Mouse (Mus musculus): ENCODE measurements around the gene Zfp553. TPM values are rescaled to one million over a fixed set of nuclear protein-coding genes. Genes with fewer than 3 reads are reported as not detected.

Gene Zfp553
- 1.1 TPM for polyA plus RNA-seq (2014; fragmentation: Illumina TruSeq; extraction: RNeasy Lipid Tissue Mini Kit (QIAGEN cat#74804); ENCODE audit: low read depth, low replicate concordance)

DNA sequence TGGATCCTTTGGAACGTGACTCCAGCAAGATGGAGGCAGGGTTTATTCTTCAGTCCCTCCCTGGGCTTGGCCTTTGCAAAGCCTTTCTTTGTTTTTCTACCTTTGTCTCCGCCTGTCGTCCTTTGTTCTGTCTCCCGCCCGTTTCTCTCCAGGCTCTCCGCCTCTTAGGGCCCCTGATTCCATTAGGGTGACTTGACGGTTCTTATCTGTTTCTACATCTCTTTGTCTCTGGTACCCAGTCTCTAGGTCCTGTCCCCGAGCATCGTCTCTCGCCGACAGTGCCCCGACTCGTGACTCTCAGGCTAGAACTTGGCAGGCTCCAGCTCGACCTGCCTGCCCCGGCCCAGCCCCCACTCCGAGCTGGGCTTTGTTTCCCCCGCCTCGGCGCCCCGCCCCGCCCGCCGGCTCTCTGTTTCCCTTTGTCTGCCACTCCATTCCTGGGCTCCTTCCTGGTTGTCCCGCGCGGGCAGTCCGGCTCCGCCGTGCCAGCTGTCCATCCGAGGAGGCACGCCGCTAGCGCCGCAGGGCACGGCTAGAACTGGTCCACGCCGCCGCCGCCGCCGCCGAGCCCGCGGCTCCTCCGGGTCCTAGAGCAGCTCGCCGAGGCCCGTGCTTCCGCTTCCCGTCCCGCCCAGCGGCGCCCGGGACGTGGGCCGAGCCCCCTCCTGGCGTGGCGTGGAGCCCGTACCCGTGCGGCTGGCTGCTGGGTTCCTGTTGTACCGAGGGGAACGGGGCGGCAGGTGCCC, at the start of gene Zfp553, which contains the start of gene Sept1:
Gene Zfp553, plus strand, starts transcription at position 440 of the 746 bp plus-strand sequence.
Gene Sept1, minus strand, starts transcription at position 509 of the 746 bp plus-strand sequence.

DNA sequence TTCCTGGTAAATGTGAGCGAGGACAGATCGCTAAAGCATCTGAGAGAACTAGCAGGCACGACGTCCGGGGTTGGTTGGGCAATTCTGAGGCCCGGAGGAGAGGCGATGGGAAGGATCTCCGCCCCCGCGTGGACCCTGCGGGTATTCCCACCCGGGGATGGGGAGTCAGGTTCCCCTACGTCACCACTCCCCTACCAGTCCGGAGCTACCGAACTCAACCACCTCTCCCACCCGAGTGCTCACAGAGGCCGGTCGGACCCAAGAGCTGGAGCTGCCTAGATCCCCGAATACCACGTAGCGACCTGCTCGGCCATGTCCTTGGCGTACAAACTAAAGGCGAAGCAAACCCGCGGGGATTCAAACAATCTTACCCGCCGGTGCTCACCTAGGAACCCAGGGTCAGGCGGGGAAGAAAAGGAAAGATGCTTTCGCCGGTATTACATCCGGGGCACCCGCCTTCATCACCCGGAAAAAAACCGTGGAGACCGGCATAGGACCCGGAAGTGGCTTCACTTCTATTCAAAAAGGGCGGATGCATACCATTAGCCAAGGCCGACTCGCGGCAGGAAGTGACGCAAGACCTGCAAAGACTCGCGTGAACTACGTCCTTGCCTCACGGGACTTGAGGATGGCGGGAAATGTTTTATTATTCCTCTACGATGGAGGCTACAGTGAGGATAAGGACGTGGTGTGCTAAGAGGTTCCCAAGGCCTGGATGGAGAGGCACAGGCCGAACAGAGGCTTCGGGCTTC, 37.1 kb upstream of the Zfp553 start, which contains the start of gene Cd2bp2:
Gene Cd2bp2, minus strand, starts transcription at position 507 of the 752 bp plus-strand sequence.

DNA sequence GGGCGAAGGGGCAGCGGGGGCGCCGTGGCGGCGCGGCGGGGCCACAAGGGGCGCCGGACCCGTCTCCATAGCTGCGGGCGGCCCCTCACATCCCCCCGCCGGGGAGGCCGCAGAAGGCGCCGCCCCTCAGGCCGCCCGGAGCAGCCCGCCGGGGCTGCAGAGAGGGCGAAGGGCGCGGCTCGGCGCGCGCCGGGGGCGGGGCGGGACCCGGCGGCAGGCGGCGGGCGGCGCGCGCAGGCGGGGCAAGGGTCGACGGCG, 24.6 kb upstream of the Zfp553 start, which contains the start of gene Tbc1d10b:
Gene Tbc1d10b, minus strand, starts transcription at position 174 of the 258 bp plus-strand sequence.

DNA sequence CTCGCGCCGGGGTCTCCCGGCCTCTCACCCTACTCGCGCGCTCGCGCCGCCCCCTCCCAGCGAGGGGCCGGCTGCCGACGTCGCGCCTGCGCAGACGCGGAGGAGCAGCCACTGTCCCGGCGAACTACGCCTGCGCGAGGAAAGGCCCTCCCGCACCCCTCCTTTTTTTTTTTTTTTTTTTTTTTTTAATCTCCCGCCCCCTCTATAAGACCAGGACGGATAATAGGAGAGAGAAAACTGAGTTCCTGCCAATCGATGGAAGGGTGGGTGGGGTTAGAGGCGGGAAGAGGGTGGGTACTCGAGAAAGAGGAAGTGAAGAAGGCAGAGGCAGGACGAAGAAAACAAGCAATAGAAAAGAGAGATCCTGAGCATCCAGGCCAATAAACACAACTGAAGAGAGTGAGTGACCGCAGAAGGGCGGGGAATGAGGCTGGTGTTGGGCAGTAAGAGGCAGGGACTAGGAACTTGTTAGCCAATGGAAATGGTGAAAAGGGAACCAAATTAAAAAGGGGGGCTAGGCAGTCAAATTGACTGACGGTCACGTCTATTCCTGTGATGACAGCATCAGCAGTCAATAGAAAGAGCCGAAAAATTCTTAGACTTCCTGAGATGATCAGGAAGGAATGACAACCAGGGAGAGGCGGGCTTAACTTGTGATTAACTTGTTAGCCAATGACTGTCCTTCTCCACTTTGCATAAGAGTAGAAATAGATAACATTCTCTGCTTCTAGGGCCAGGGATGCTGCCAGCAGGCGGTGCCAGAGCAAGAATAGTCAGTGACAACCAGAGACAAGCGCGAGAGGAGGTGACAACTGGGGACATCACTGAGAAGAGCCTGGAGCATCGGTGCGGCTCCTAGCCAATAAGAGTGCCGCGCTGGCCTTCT, 24.1 kb upstream of the Zfp553 start, which contains the start of gene Mylpf:
Gene Mylpf, plus strand, starts transcription at position 338 of the 886 bp plus-strand sequence.

DNA sequence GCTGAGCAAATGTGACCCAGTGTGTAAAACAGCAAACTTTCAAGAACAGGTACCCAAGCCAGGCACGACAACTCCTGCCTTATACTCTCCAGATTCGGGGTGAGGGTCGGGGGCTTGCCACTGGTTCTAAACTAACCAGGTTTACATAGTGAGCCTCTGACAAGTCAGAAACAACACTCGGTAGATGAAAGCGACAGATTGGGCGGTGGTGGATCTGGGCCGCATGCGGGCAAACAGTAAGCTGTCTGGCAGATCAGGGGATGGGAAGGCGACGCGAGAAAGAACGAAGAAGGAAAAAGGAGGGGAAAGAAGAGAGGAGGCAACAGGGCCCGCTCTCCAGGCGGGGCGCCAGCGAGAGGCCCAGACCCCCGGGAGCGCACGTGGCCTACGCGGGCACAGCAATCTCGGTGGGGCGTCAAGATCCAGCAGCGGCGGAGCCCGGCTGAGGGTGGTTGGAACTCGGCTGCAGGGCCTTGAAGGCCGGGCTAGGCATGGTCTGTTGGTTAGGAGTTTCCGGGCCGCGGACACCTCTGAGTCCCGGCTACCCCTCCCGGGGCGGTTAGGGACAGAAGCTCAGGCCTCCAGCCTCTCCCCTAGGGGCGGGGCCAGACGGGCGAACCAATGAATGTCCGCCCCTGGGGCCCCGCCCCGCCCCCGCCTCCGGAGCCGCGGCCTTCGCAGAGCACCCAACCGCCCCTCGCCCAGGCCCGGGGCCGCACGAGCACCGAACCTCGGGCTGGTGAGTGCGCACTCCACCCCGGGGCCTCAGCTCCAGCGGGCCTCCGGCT, 11.2 kb downstream of the Zfp553 start, which contains the start of gene Zfp771:
Gene Zfp771, plus strand, starts transcription at position 405 of the 788 bp plus-strand sequence.

DNA sequence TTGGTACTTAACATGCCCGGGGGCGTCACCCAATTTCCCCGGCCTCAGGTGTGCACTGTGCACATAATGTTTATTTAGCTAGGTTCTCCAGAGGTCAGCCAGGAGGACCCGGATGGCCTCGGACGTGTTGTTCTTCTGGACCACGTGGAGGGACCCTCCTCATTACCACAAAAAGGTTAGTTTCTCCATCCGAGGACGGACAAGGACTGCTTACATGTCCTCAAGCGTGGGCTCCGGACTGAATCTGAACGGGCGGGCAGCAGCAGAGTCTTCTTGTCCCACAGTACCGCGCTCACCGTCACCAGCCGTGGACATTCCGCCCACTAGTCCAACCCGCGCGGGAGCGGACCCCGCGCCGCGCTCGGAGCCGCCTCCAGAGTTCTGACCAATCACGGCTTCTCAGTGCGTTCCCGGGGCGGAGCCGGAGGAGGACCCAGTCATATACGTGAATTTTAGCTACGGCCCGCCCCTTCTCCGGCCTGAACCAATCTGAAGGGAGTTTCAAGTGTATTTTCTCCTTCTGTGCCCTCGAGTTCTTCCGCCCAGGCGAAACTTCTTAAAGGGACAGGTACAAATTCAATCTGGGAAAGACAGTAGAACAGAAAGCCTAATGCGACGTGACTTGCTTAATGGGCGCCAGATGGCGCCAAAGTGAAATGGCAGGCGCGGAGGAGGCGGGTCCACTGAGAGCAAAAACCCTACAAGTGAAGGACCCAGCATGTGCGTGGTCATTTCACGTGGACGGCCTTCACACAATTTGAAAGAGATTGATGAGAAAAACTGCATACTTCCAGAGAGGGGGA, 27.6 kb downstream of the Zfp553 start, which contains the start of gene Dctpp1:
Gene Dctpp1, minus strand, starts transcription at position 401 of the 803 bp plus-strand sequence.

DNA sequence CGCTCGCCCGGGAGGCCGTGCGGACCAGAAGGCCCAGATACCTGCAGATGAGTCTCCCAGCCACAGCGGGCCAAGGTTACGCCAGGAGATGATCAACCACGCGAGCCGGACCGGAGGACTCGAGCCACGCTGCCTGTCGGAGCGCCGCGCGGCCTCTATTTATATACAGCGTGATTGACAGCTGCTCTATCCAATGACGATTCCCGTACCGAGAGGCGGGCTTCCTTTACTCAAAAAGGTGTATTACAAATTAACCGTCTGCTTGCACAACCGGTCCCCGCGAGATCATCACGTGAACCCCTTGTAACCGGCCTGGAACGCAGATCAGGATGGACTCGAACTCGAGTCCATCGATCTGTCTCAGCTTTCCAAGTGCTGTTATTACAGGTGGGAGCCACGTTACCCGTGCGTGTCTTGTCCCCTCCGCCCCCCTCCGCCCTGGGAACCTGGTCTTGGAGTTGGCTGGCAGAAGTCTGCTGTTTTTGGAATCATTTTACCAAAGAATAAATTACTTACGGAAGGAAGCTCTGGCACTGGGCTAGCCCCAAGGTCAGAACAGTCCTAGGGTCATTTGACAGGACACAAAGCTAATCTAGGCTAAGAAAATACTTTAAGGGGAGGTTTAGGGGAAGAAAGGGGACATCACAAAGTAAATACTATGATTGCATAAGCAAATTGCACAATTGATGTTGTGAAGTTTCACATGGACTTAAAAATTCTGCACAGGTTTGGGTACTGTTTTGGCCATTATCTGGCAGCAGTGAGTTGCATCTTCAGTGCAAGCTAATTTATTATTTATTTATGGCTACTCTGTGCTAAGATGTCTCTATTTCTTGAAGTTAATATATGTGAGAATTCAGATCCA, 41.3 kb downstream of the Zfp553 start, which contains the start of gene Sephs2:
Gene Sephs2, minus strand, starts transcription at position 131 of the 865 bp plus-strand sequence.

Other genes with a start within 250 kb of the Zfp553 start
- 0.11 TPM for gene Mvp, start 218.4 kb upstream of the Zfp553 start, polyA plus RNA-seq (2014; fragmentation: Illumina TruSeq; extraction: RNeasy Lipid Tissue Mini Kit (QIAGEN cat#74804); ENCODE audit: low read depth, low replicate concordance)
- gene Pagr1b, start 216.6 kb upstream of the Zfp553 start, polyA plus RNA-seq (2014; fragmentation: Illumina TruSeq; extraction: RNeasy Lipid Tissue Mini Kit (QIAGEN cat#74804); ENCODE audit: low read depth, low replicate concordance), result not detected
- not detected for gene Pagr1a, start 215.7 kb upstream of the Zfp553 start, polyA plus RNA-seq (2014; fragmentation: Illumina TruSeq; extraction: RNeasy Lipid Tissue Mini Kit (QIAGEN cat#74804); ENCODE audit: low read depth, low replicate concordance)
- 0.80 TPM for gene Gm42742, start 212.0 kb upstream of the Zfp553 start, polyA plus RNA-seq (2014; fragmentation: Illumina TruSeq; extraction: RNeasy Lipid Tissue Mini Kit (QIAGEN cat#74804); ENCODE audit: low read depth, low replicate concordance)
- gene Prrt2, start 211.8 kb upstream of the Zfp553 start, polyA plus RNA-seq (2014; fragmentation: Illumina TruSeq; extraction: RNeasy Lipid Tissue Mini Kit (QIAGEN cat#74804); ENCODE audit: low read depth, low replicate concordance), result 0.22 TPM
- 14.6 TPM for gene Maz, start 206.0 kb upstream of the Zfp553 start, polyA plus RNA-seq (2014; fragmentation: Illumina TruSeq; extraction: RNeasy Lipid Tissue Mini Kit (QIAGEN cat#74804); ENCODE audit: low read depth, low replicate concordance)
- 12.4 TPM for gene Kif22, start 190.6 kb upstream of the Zfp553 start, polyA plus RNA-seq (2014; fragmentation: Illumina TruSeq; extraction: RNeasy Lipid Tissue Mini Kit (QIAGEN cat#74804); ENCODE audit: low read depth, low replicate concordance)
- not detected for gene Zg16, start 145.7 kb upstream of the Zfp553 start, polyA plus RNA-seq (2014; fragmentation: Illumina TruSeq; extraction: RNeasy Lipid Tissue Mini Kit (QIAGEN cat#74804); ENCODE audit: low read depth, low replicate concordance)
- gene AI467606, start 141.7 kb upstream of the Zfp553 start, polyA plus RNA-seq (2014; fragmentation: Illumina TruSeq; extraction: RNeasy Lipid Tissue Mini Kit (QIAGEN cat#74804); ENCODE audit: low read depth, low replicate concordance), result 1.8 TPM
- not detected for gene Qprt, start 110.8 kb upstream of the Zfp553 start, polyA plus RNA-seq (2014; fragmentation: Illumina TruSeq; extraction: RNeasy Lipid Tissue Mini Kit (QIAGEN cat#74804); ENCODE audit: low read depth, low replicate concordance)
- gene Spn, start 95.2 kb upstream of the Zfp553 start, polyA plus RNA-seq (2014; fragmentation: Illumina TruSeq; extraction: RNeasy Lipid Tissue Mini Kit (QIAGEN cat#74804); ENCODE audit: low read depth, low replicate concordance), result 0.07 TPM
- 8.9 TPM for gene Cd2bp2, start 37.0 kb upstream of the Zfp553 start, polyA plus RNA-seq (2014; fragmentation: Illumina TruSeq; extraction: RNeasy Lipid Tissue Mini Kit (QIAGEN cat#74804); ENCODE audit: low read depth, low replicate concordance)
- 1.6 TPM for gene Tbc1d10b, start 24.6 kb upstream of the Zfp553 start, polyA plus RNA-seq (2014; fragmentation: Illumina TruSeq; extraction: RNeasy Lipid Tissue Mini Kit (QIAGEN cat#74804); ENCODE audit: low read depth, low replicate concordance)
- not detected for gene Mylpf, start 24.2 kb upstream of the Zfp553 start, polyA plus RNA-seq (2014; fragmentation: Illumina TruSeq; extraction: RNeasy Lipid Tissue Mini Kit (QIAGEN cat#74804); ENCODE audit: low read depth, low replicate concordance)
- gene Sept1, start 69 bp downstream of the Zfp553 start, polyA plus RNA-seq (2014; fragmentation: Illumina TruSeq; extraction: RNeasy Lipid Tissue Mini Kit (QIAGEN cat#74804); ENCODE audit: low read depth, low replicate concordance), result 0.53 TPM
- gene Zfp771, start 11.2 kb downstream of the Zfp553 start, polyA plus RNA-seq (2014; fragmentation: Illumina TruSeq; extraction: RNeasy Lipid Tissue Mini Kit (QIAGEN cat#74804); ENCODE audit: low read depth, low replicate concordance), result 6.9 TPM
- gene Dctpp1, start 27.6 kb downstream of the Zfp553 start, polyA plus RNA-seq (2014; fragmentation: Illumina TruSeq; extraction: RNeasy Lipid Tissue Mini Kit (QIAGEN cat#74804); ENCODE audit: low read depth, low replicate concordance), result 0.62 TPM
- 126 TPM for gene Sephs2, start 41.0 kb downstream of the Zfp553 start, polyA plus RNA-seq (2014; fragmentation: Illumina TruSeq; extraction: RNeasy Lipid Tissue Mini Kit (QIAGEN cat#74804); ENCODE audit: low read depth, low replicate concordance)
- 0.22 TPM for gene Itgal, start 63.2 kb downstream of the Zfp553 start, polyA plus RNA-seq (2014; fragmentation: Illumina TruSeq; extraction: RNeasy Lipid Tissue Mini Kit (QIAGEN cat#74804); ENCODE audit: low read depth, low replicate concordance)
- 4.0 TPM for gene Zfp768, start 112.5 kb downstream of the Zfp553 start, polyA plus RNA-seq (2014; fragmentation: Illumina TruSeq; extraction: RNeasy Lipid Tissue Mini Kit (QIAGEN cat#74804); ENCODE audit: low read depth, low replicate concordance)
- 0.35 TPM for gene Zfp747, start 143.0 kb downstream of the Zfp553 start, polyA plus RNA-seq (2014; fragmentation: Illumina TruSeq; extraction: RNeasy Lipid Tissue Mini Kit (QIAGEN cat#74804); ENCODE audit: low read depth, low replicate concordance)
- 0.20 TPM for gene 9130019O22Rik, start 154.1 kb downstream of the Zfp553 start, polyA plus RNA-seq (2014; fragmentation: Illumina TruSeq; extraction: RNeasy Lipid Tissue Mini Kit (QIAGEN cat#74804); ENCODE audit: low read depth, low replicate concordance)
- gene E430018J23Rik, start 160.6 kb downstream of the Zfp553 start, polyA plus RNA-seq (2014; fragmentation: Illumina TruSeq; extraction: RNeasy Lipid Tissue Mini Kit (QIAGEN cat#74804); ENCODE audit: low read depth, low replicate concordance), result 0.57 TPM
- gene Zfp764, start 173.8 kb downstream of the Zfp553 start, polyA plus RNA-seq (2014; fragmentation: Illumina TruSeq; extraction: RNeasy Lipid Tissue Mini Kit (QIAGEN cat#74804); ENCODE audit: low read depth, low replicate concordance), result 0.14 TPM
- 1.4 TPM for gene Zfp688, start 189.0 kb downstream of the Zfp553 start, polyA plus RNA-seq (2014; fragmentation: Illumina TruSeq; extraction: RNeasy Lipid Tissue Mini Kit (QIAGEN cat#74804); ENCODE audit: low read depth, low replicate concordance)
- 2.3 TPM for gene Zfp689, start 216.1 kb downstream of the Zfp553 start, polyA plus RNA-seq (2014; fragmentation: Illumina TruSeq; extraction: RNeasy Lipid Tissue Mini Kit (QIAGEN cat#74804); ENCODE audit: low read depth, low replicate concordance)
- gene Prr14, start 226.6 kb downstream of the Zfp553 start, polyA plus RNA-seq (2014; fragmentation: Illumina TruSeq; extraction: RNeasy Lipid Tissue Mini Kit (QIAGEN cat#74804); ENCODE audit: low read depth, low replicate concordance), result 25.2 TPM
- 12.3 TPM for gene Fbrs, start 246.1 kb downstream of the Zfp553 start, polyA plus RNA-seq (2014; fragmentation: Illumina TruSeq; extraction: RNeasy Lipid Tissue Mini Kit (QIAGEN cat#74804); ENCODE audit: low read depth, low replicate concordance)

Measured in testis, adult 10 weeks (tissue).